Mouse (Mus musculus): Measurements from ENCODE around the gene CN725425.

GRCm38 (mm10) chr15:91304296-91304852 lies 105.1 kb downstream of the CN725425 start:
- TF ChIP-seq CTCF (conservative IDR thresholded peaks at IDR 0.05; ENCODE audit: low read length) (peak; percentile 63), NANOG (IDR thresholded peaks at IDR 0.05; ENCODE audit: borderline replicate concordance, low read length) (no peak), POU5F1 (IDR thresholded peaks at IDR 0.05; ENCODE audit: borderline replicate concordance, low read length) (no peak)
